Mouse (Mus musculus) midbrain, embryonic 10.5 days (tissue): ENCODE measurements around the gene Mtif2. TPM values are rescaled to one million over a fixed set of nuclear protein-coding genes. Genes with fewer than 3 reads are reported as not detected.
"Not testable (repeated sequence)": the region's sequence is repeated elsewhere in the genome, so short reads cannot be mapped to it uniquely, and the experiment has no call there.

Experiments
- DNase-seq: peaks from one replicate; pipeline ENCODE4 v3.0.0-alpha.2; 2017; ENCODE audit warnings: low spot score
- H3K27ac ChIP-seq: fragments of 300-500 bp; sonication (generic); replicated peaks from 2 replicates; pipeline ENCODE4 v1.5.1; 2016; ENCODE audit warnings: mild to moderate bottlenecking
- H3K27me3 ChIP-seq: fragments of 300-500 bp; sonication (generic); 2 replicates; pipeline ENCODE4 v1.6.1; 2016; ENCODE audit warnings: low read depth, mild to moderate bottlenecking; ENCODE audit not compliant: poor library complexity, severe bottlenecking
- H3K36me3 ChIP-seq: fragments of 300-500 bp; sonication (generic); 2 replicates; pipeline ENCODE4 v1.6.1; 2016; ENCODE audit warnings: mild to moderate bottlenecking, moderate library complexity
- H3K4me1 ChIP-seq: fragments of 300-500 bp; sonication (generic); 2 replicates; pipeline ENCODE4 v1.6.1; 2016
- H3K4me3 ChIP-seq: fragments of 300-500 bp; sonication (generic); 2 replicates; pipeline ENCODE4 v1.5.1; 2016; ENCODE audit warnings: mild to moderate bottlenecking, moderate library complexity
- H3K9me3 ChIP-seq: fragments of 300-500 bp; sonication (generic); replicated peaks from 2 replicates; pipeline ENCODE4 v1.6.1; 2016; ENCODE audit warnings: mild to moderate bottlenecking
- WGBS: fragments of 180-500 bp; shearing (Covaris S2); methylation state at CpG from one replicate; pipeline ENCODE4 v1.1.7; 2016; 5-methylcytosine and 5-hydroxymethylcytosine counted together
- polyA plus RNA-seq: library from polyadenylated mRNA; unstranded; fragments of >200 nt; fragmentation: Nextera tagmentation; extraction: Ambion mirVana; gene quantifications from 2 replicates; pipeline ENCODE4 v1.2.1, GENCODE M21; 2016

Mtif2 gene
- polyA plus RNA-seq, 1 experiment from 2014 or later: 46.6 TPM

GRCm38 (mm10) chr11:29545150-29545752, 19.0 kb downstream of the Mtif2 start:
- WGBS: 89% methylated on average over 4 of the region's 4 CpGs
- Histone ChIP-seq H3K36me3 (peaks cover 63% of the 10 kb centered on the region), H3K4me1 (peaks cover 14% of the 10 kb centered on the region)
- not testable (repeated sequence) for H3K4me3 ChIP-seq, H3K27me3 ChIP-seq, H3K27ac ChIP-seq, DNase-seq, H3K9me3 ChIP-seq

GRCm38 (mm10) chr11:29546297-29546696, 20.1 kb downstream of the Mtif2 start:
- Histone ChIP-seq H3K4me3 (peak overlapping the region; percentile 81), H3K27ac (peak overlapping the region; percentile 92; the same call in 1 of the 2 replicates), H3K36me3 (peaks cover 53% of the 10 kb centered on the region), H3K4me1 (peaks cover 14% of the 10 kb centered on the region)
- not testable (repeated sequence) for DNase-seq, H3K9me3 ChIP-seq, H3K27me3 ChIP-seq
- 94% methylated on average over 2 of the region's 2 CpGs for WGBS

- no peak for DNase-seq
- 25% methylated on average over 2 of the region's 2 CpGs for WGBS
- Histone ChIP-seq H3K27me3 (no peaks in the 10 kb centered on the region), H3K36me3 (peaks cover 48% of the 10 kb centered on the region), H3K27ac (peak overlapping the region; percentile 92), H3K4me3 (peak overlapping the region; percentile 81), H3K9me3 (no peaks in the 10 kb centered on the region), H3K4me1 (peaks cover 14% of the 10 kb centered on the region)
Observed at GRCm38 (mm10) chr11:29546762-29547161, 20.6 kb downstream of the Mtif2 start.

GRCm38 (mm10) chr11:29547249-29547751, 21.1 kb downstream of the Mtif2 start:
- peaks cover 45% of the 10 kb centered on the region for H3K36me3 ChIP-seq
- peaks cover 14% of the 10 kb centered on the region for H3K4me1 ChIP-seq
- no peak for DNase-seq
- peak overlapping the region; percentile 81 for H3K4me3 ChIP-seq
- no peaks in the 10 kb centered on the region for H3K27me3 ChIP-seq
- peak overlapping the region; percentile 92 for H3K27ac ChIP-seq
- H3K9me3 ChIP-seq: no peaks in the 10 kb centered on the region
- WGBS: under 1% methylated on average over 27 of the region's 27 CpGs

GRCm38 (mm10) chr11:29547752-29548503, 21.7 kb downstream of the Mtif2 start, which contains the start of the genes Clhc1 and Rps27a:
Gene Clhc1 (plus strand): TSS chr11:29547950.
Gene Rps27a (minus strand): TSS chr11:29548109.
- peaks cover 14% of the 10 kb centered on the region for H3K4me1 ChIP-seq
- H3K27me3 ChIP-seq: no peaks in the 10 kb centered on the region
- peak within 1 kb of the TSS; percentile 81 for H3K4me3 ChIP-seq
- H3K9me3 ChIP-seq: no peaks in the 10 kb centered on the region
- WGBS: under 1% methylated on average over 46 of the region's 46 CpGs
- H3K36me3 ChIP-seq: peaks cover 39% of the 10 kb centered on the region
- H3K27ac ChIP-seq: peak within 1 kb of the TSS; percentile 92
- DNase-seq: peak; percentile 91

DNA sequence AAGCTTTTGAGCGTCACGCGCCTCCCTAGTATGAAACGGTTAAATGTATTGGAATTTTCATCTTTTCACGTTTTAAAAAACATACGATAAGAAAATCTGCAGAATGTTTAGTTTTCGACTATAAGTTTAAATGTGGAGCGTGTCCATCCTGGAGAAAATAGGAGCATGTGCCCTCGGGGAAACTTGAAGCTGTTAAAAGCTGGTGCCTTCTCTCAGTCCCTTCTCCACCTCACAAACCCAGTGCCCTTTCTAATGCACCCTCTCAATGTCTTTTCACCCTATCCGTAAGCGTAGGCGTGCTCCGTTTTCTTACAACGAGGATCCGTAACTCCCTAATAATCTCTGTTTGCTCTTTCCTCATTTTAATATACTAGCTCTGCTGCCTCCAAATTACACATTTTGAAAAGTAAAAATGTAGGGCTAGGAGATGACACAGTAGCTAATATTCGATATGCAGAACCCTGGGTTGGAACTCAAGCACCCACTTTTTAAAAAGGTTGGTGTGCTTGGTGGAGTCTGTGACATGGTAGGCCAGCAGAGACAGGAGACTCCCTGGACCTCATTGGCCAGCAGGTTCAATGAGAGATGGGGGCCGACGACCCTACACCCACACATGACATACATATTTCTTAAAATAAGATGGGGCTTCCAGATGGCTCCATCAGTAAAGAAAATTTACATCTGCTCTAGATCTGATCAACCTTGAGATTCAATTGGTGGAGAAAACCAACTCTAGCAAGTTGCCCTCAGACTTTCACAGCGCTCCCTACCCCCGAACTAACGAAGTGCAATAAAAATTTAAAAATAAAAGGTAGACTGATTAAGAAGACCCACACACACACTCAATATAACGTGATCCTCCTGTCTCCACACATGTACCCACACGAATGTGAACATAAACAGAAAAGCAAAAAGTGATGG, 22.6 kb downstream of the Mtif2 start:
- WGBS: 29% methylated on average over 23 of the region's 23 CpGs
- Histone ChIP-seq H3K4me3 (peak overlapping the region; percentile 81), H3K36me3 (peaks cover 31% of the 10 kb centered on the region), H3K27ac (peak overlapping the region; percentile 92), H3K9me3 (no peaks in the 10 kb centered on the region), H3K4me1 (peaks cover 14% of the 10 kb centered on the region), H3K27me3 (no peaks in the 10 kb centered on the region)
- DNase-seq: no peak

DNA sequence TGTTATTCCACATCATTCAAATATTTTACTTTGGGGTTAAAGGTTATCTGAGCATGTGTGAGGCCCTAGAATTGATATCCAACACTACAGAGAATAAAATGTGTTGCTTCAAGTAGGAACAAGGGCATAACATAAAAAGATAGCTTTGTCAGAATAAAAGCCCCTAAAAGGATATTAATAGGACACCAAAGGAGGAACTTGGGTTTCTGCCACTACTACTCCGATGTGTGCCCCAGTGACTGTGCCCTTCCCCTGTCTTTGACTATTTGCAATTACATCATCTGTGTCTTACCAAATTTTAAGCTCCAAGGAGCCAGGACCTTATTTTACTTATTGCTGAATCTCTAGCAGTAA, 23.2 kb downstream of the Mtif2 start:
- no peaks in the 10 kb centered on the region for H3K27me3 ChIP-seq
- no peak overlapping the region for H3K27ac ChIP-seq
- no peaks in the 10 kb centered on the region for H3K9me3 ChIP-seq
- H3K4me1 ChIP-seq: peaks cover 14% of the 10 kb centered on the region
- H3K4me3 ChIP-seq: no peak overlapping the region
- WGBS: 96% methylated on average over 1 of the region's 1 CpGs
- DNase-seq: no peak
- peaks cover 25% of the 10 kb centered on the region for H3K36me3 ChIP-seq

GRCm38 (mm10) chr11:29560452-29560851, 34.2 kb downstream of the Mtif2 start:
- no peak for DNase-seq
- Histone ChIP-seq H3K4me3 (no peak overlapping the region), H3K4me1 (no peaks in the 10 kb centered on the region), H3K27me3 (no peaks in the 10 kb centered on the region), H3K27ac (no peak overlapping the region), H3K9me3 (no peaks in the 10 kb centered on the region), H3K36me3 (no peaks in the 10 kb centered on the region)
- 89% methylated on average over 9 of the region's 9 CpGs for whole genome bisulfite sequencing

GRCm38 (mm10) chr11:29560990-29561389, 34.8 kb downstream of the Mtif2 start:
- no peak for DNase-seq
- no peaks in the 10 kb centered on the region for H3K9me3 ChIP-seq
- 87% methylated on average over 3 of the region's 3 CpGs for WGBS
- no peak overlapping the region for H3K27ac ChIP-seq
- no peaks in the 10 kb centered on the region for H3K27me3 ChIP-seq
- H3K4me3 ChIP-seq: no peak overlapping the region
- H3K36me3 ChIP-seq: no peaks in the 10 kb centered on the region
- H3K4me1 ChIP-seq: no peaks in the 10 kb centered on the region

- 95% methylated on average over 2 of the region's 2 CpGs for WGBS
- no peak for DNase-seq
- Histone ChIP-seq H3K36me3 (no peaks in the 10 kb centered on the region), H3K9me3 (no peaks in the 10 kb centered on the region), H3K4me3 (no peak overlapping the region), H3K27me3 (no peaks in the 10 kb centered on the region), H3K27ac (no peak overlapping the region), H3K4me1 (no peaks in the 10 kb centered on the region)
Observed at GRCm38 (mm10) chr11:29563406-29563805, 37.2 kb downstream of the Mtif2 start.

DNA sequence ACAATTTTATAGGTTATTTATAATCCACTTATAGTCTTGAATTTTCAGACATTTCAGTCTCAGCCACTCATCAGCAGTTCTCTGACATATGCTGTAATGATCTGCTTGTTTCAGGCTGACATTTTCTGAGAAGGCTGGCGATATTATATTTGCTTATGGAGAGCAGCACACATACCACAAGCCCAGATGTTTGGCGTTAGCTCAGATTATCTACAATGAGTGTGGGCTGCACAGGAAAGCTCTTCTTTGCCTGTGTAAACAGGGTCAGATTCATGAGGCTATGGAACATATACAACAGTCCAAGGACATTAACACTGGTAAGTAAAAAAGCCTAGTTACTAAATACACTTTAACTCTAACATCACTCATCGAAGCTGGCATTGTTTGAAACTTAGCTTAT, 45.3 kb downstream of the Mtif2 start:
- WGBS: 79% methylated on average over 3 of the region's 3 CpGs
- H3K27me3 ChIP-seq: no peaks in the 10 kb centered on the region
- no peaks in the 10 kb centered on the region for H3K36me3 ChIP-seq
- no peaks in the 10 kb centered on the region for H3K9me3 ChIP-seq
- no peak for DNase-seq
- no peaks in the 10 kb centered on the region for H3K4me1 ChIP-seq
- no peak overlapping the region for H3K4me3 ChIP-seq
- H3K27ac ChIP-seq: no peak overlapping the region

DNA sequence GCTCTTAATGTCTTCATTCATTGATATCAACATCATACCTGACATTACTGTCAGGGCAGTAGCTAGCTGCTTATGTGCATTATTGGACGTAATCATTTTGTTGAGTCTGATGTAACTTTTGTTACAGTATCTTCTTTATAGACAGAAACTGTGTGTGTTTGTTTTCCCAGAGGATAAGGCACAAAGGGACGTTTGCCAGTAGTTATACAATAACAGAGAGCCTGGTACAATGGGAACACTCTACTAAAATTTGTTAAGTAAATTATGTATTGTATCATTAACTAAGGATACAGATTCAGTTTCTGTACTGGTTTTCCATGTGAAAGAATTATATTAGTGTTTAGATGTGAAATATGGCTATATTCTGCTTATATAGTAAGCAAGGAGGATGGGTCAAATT, 46.4 kb downstream of the Mtif2 start:
- no peak for DNase-seq
- Histone ChIP-seq H3K36me3 (no peaks in the 10 kb centered on the region), H3K4me1 (no peaks in the 10 kb centered on the region), H3K27me3 (no peaks in the 10 kb centered on the region), H3K27ac (no peak overlapping the region), H3K4me3 (no peak overlapping the region), H3K9me3 (no peaks in the 10 kb centered on the region)
- WGBS: 79% methylated on average over 2 of the region's 2 CpGs
